Mouse (Mus musculus) limb, embryonic 12.5 days (tissue): ENCODE results near the gene Wdcp. TPM values are rescaled to one million over a fixed set of nuclear protein-coding genes. Genes with fewer than 3 reads are reported as not detected.
"Not testable (repeated sequence)": the region's sequence is repeated elsewhere in the genome, so short reads cannot be mapped to it uniquely, and the experiment has no call there.

Experiments used
- ATAC-seq: fragments of 200-750 bp; cut with Nextera tagmentation; 2 replicates; pipeline ENCODE4 v1.8.0; 2017; ENCODE audit warnings: low read depth, moderate TSS enrichment; ENCODE audit not compliant: insufficient number of reproducible peaks, insufficient read depth, low FRiP score, low TSS enrichment
- H3K27ac ChIP-seq: fragments of 300-500 bp; sonication (generic); 2 replicates; pipeline ENCODE4 v1.5.1; 2016; ENCODE audit warnings: mild to moderate bottlenecking, moderate library complexity
- H3K27me3 ChIP-seq: fragments of 300-500 bp; sonication (generic); 2 replicates; pipeline ENCODE4 v1.6.1; 2016; ENCODE audit warnings: mild to moderate bottlenecking, moderate library complexity
- H3K36me3 ChIP-seq: fragments of 300-500 bp; sonication (generic); 2 replicates; pipeline ENCODE4 v1.6.1; 2016; ENCODE audit warnings: mild to moderate bottlenecking, moderate library complexity
- H3K4me1 ChIP-seq: fragments of 300-500 bp; sonication (generic); replicated peaks from 2 replicates; pipeline ENCODE4 v1.6.1; 2016
- H3K4me2 ChIP-seq: fragments of 300-500 bp; sonication (generic); 2 replicates; pipeline ENCODE4 v1.6.1; 2016; ENCODE audit warnings: mild to moderate bottlenecking, moderate library complexity
- H3K4me3 ChIP-seq: fragments of 300-500 bp; sonication (generic); replicated peaks from 2 replicates; pipeline ENCODE4 v1.5.1; 2016; ENCODE audit warnings: mild to moderate bottlenecking
- H3K9ac ChIP-seq: fragments of 300-500 bp; sonication (generic); replicated peaks from 2 replicates; pipeline ENCODE4 v1.6.1; 2016; ENCODE audit warnings: mild to moderate bottlenecking, moderate library complexity
- H3K9me3 ChIP-seq: fragments of 300-500 bp; sonication (generic); 2 replicates; pipeline ENCODE4 v1.6.1; 2016; ENCODE audit warnings: mild to moderate bottlenecking, moderate library complexity
- WGBS: fragments of 180-500 bp; shearing (Covaris S2); methylation state at CpG from one replicate; pipeline ENCODE4 v1.1.7; 2016; 5-methylcytosine and 5-hydroxymethylcytosine counted together
- polyA plus RNA-seq: library from polyadenylated mRNA; unstranded; fragments of >200 nt; fragmentation: Nextera tagmentation; extraction: Ambion mirVana; gene quantifications from 2 replicates; pipeline ENCODE4 v1.2.1, GENCODE M21; 2016

The Wdcp gene
- polyA plus RNA-seq, 1 experiment from 2014 or later: 27.7 TPM

DNA sequence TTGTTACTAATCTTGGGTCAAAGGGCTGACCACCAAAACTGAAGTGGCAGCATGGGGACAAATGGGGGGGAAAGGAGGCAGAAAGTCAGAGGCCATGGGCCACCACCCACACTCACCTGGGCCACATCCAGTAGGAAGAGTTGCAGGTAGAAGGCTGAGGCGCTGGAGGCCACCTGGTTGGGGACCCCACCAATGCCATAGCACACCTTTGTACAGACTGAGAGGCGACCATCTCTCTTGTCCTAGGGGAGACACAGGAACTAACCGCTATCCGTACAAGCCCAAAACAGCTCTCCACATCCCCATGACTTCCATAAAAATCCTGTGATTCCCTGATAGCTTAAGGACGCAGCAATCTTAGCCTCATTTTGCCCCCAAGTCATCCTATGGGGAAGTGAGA is 28.2 kb downstream of the Wdcp start:
- ATAC-seq: no peak
- Histone ChIP-seq H3K4me2 (no peak overlapping the region), H3K9me3 (no peaks in the 10 kb centered on the region), H3K27me3 (peaks cover 10% of the 10 kb centered on the region), H3K36me3 (no peaks in the 10 kb centered on the region), H3K4me1 (peaks cover 12% of the 10 kb centered on the region), H3K9ac (no peak overlapping the region), H3K4me3 (no peak overlapping the region), H3K27ac (no peak overlapping the region)
- WGBS: 88% methylated on average over 5 of the region's 5 CpGs

DNA sequence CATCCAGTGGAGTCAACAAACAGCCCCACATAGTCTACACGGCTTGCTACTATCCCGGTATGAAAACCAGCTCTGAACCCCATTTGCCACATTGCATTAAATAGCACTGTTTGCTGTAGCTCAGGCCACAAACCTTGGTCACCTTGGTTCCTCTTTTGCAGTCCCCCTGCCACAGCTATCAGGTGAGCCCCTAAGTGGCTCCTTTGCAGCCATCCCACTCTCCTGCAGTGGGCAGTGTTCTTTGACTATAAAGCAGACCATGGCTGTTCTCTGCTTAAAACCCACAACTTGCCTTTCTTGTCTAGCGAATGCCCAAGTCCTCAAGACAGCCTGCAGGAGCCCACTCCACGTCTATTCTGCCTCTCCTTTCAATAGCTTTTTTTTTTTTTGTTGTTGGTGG is 29.2 kb downstream of the Wdcp start:
- H3K27ac ChIP-seq: no peak overlapping the region
- peaks cover 10% of the 10 kb centered on the region for H3K27me3 ChIP-seq
- peaks cover 12% of the 10 kb centered on the region for H3K4me1 ChIP-seq
- WGBS: 73% methylated on average over 4 of the region's 4 CpGs
- no peak overlapping the region for H3K9ac ChIP-seq
- no peaks in the 10 kb centered on the region for H3K36me3 ChIP-seq
- no peak overlapping the region for H3K4me3 ChIP-seq
- ATAC-seq: no peak
- H3K4me2 ChIP-seq: no peak overlapping the region
- no peaks in the 10 kb centered on the region for H3K9me3 ChIP-seq

DNA sequence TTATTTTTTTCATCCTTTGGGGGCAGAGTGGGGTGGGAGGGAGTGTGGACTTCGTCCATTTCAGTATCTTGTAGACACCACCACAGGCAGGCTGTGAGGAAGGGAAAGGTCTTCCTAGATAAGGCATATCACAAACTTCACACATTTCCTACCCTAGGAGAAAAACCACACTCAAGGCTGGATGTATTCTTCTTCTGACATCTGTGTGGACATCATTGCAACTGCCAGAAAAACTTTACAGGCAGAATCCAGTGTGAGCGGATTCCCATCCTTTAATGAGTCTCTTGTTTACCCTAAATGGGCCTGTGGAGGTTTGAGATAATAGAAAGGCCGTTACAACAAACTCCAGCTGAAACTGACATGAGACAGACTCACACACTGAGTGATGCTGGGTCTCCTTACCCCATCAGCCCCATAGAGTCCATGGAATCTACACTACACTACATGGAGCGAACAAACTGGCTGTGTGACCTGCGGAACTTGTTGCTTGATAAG is 29.9 kb downstream of the Wdcp start:
- H3K9me3 ChIP-seq: no peaks in the 10 kb centered on the region
- no peak for ATAC-seq
- WGBS: 75% methylated on average over 5 of the region's 5 CpGs

DNA sequence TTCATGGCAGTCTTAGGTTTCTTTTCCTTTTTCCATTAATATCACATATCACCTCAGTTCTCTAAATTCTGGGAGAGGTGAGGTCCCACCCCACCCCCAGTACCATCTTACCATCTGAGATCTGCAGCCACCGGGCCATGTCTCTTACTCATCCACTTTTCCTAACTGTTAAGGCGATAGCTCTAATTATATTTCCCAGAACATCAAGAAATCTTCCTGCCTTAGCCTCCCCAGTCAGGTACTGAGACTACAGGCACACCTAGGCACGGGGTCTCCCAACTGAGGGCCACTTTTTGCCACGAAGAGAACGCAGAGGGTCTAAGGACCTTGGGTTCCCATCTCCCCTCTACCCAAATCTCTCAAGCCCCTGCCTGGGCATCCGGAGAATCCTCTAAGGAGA is 30.4 kb downstream of the Wdcp start:
- H3K27ac ChIP-seq: no peak overlapping the region
- H3K9me3 ChIP-seq: no peaks in the 10 kb centered on the region
- peak overlapping the region; percentile 87 for H3K4me2 ChIP-seq
- peaks cover 12% of the 10 kb centered on the region for H3K4me1 ChIP-seq
- H3K27me3 ChIP-seq: peaks cover 10% of the 10 kb centered on the region
- ATAC-seq: 0 out of 2 replicates have a peak, but pooled peaks have one; percentile 6
- no peak overlapping the region for H3K9ac ChIP-seq
- H3K36me3 ChIP-seq: peaks cover 2% of the 10 kb centered on the region; the same call in 1 of the 2 replicates
- H3K4me3 ChIP-seq: peak overlapping the region; percentile 40
- WGBS: 83% methylated on average over 6 of the region's 6 CpGs

More for the DNA sequence above, 29.9 kb downstream of the Wdcp start:
- H3K4me1 ChIP-seq: peaks cover 12% of the 10 kb centered on the region
- H3K4me3 ChIP-seq: no peak overlapping the region
- H3K4me2 ChIP-seq: no peak overlapping the region
- no peaks in the 10 kb centered on the region for H3K36me3 ChIP-seq
- peaks cover 10% of the 10 kb centered on the region for H3K27me3 ChIP-seq
- no peak overlapping the region for H3K27ac ChIP-seq
- no peak overlapping the region for H3K9ac ChIP-seq

DNA sequence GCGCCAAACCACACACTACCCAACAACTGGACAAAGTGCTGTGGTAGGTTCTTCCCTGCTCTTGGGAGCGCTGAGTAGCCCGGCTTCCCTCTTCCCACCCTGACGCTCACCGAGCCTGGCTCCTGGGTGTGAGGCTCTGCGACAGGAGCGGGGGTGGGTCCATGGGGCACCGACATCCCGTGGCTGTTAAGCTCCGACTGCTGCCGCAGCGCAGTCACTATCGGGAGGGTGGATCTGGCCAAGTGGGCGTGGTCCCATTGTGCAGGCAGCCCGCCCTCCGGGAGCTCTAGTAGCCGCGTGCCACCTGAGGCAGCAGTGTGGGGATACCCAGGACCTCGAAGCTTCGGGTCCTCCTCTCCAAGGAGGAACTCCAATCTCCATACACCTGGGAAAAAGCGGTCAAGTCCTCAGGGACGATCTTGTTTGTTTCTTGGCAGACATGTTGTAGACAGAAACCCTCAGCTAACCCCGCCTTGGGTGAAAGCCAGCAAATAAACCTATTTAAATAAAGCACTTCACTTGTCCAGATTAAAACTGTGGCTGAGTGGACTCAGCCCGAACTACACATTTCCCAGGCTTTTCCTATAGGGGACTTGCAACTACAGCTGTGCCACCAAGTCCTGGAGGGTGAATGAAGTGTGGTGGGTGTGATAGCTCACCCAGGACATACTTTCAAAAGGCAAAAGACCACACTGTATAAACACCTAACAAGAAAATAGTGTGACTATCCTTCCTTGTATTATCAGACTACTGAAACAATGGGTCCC is 31.2 kb downstream of the Wdcp start, which contains the start of gene Mfsd2b:
TSS of gene Mfsd2b (minus strand) at position 199 of the 767 bp plus-strand sequence.
- H3K9ac ChIP-seq: peak within 1 kb of the TSS; percentile 51
- ATAC-seq: peak; percentile 73
- no peak within 1 kb of the TSS for H3K27ac ChIP-seq
- peak within 1 kb of the TSS; percentile 87 for H3K4me2 ChIP-seq
- H3K36me3 ChIP-seq: peaks cover 10% of the 10 kb centered on the region
- H3K27me3 ChIP-seq: peaks cover 10% of the 10 kb centered on the region; the same call in 1 of the 2 replicates
- H3K4me3 ChIP-seq: peak within 1 kb of the TSS; percentile 40
- no peaks in the 10 kb centered on the region for H3K9me3 ChIP-seq
- peaks cover 12% of the 10 kb centered on the region for H3K4me1 ChIP-seq
- WGBS: 5% methylated on average over 24 of the region's 24 CpGs

DNA sequence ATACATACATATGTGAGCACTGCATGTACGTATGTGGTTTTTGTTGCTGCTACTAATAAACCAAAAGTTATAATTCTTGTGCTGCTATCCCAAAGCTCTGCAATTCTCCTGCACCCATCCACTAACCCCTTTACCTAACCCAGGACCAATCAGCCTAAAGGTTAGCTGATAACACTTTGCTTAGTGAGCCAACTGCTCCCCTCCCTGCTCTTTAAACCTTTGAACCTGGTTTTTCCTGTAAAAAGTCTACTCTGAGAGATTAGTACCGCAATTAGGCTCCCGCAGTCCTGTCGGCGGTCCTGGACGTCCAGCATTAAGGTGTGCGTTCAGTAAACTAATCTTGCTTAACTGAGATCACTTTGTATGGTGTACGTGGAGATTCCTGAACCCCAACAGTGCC is 32.5 kb downstream of the Wdcp start:
- Histone ChIP-seq H3K4me3 (no peak overlapping the region), H3K4me1 (peaks cover 12% of the 10 kb centered on the region), H3K4me2 (no peak overlapping the region), H3K27me3 (peaks cover 10% of the 10 kb centered on the region; the same call in 1 of the 2 replicates), H3K9ac (no peak overlapping the region), H3K27ac (no peak overlapping the region), H3K9me3 (no peaks in the 10 kb centered on the region), H3K36me3 (peaks cover 16% of the 10 kb centered on the region)
- no peak for ATAC-seq
- 79% methylated on average over 8 of the region's 8 CpGs for WGBS

DNA sequence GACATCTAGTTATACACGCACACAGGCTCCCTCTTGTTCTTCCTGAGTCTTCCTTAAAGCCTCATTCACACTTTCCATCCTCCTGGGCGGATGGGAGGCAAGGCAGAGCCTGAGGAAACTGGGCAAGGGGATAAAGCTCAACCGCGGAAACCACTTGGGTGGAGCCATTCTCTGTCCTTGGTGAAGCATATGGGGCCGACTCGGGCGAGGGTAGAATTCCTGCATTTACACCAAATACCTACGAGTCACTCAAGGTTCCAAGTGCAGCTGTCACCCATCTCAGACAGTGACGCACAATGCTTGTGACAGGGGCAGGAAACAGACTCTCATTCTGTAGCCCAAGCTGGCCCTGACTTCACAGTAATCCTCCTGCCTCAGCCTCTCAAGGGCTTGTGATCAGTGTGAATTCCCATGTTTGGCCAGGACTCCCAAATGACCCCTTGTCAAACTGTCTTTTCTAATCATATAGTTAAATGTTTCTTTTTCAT is 35.2 kb downstream of the Wdcp start:
- no peak overlapping the region for H3K27ac ChIP-seq
- 77% methylated on average over 9 of the region's 9 CpGs for WGBS

DNA sequence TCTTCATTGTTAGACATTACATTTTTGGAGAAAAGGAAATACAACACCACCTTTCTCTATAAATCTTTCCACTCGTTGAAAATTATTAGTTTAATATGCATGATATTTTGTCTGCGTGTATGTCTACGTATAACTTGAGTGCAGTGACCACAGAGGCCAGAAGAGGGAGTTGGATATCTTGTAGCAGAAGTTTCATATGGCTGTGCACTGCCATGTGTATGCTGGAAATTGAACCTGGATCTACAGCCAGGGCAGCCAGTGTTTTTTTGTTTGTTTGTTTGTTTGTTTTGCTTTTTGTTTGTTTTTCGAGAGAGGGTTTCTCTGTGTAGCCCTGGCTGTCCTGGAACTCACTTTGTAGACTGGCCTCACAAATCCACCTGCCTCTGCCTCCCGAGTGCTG is 35.9 kb downstream of the Wdcp start:
- Histone ChIP-seq H3K9ac (no peak overlapping the region), H3K27me3 (0 out of 2 replicates have a peak, but pooled peaks cover under 1% of the 10 kb centered on the region), H3K4me1 (peaks cover 7% of the 10 kb centered on the region; the same call in 1 of the 2 replicates), H3K4me3 (no peak overlapping the region), H3K9me3 (no peaks in the 10 kb centered on the region), H3K27ac (no peak overlapping the region), H3K36me3 (peaks cover 41% of the 10 kb centered on the region), H3K4me2 (no peak overlapping the region)
- WGBS: 94% methylated on average over 5 of the region's 5 CpGs
- no peak for ATAC-seq

More for the DNA sequence above, 35.2 kb downstream of the Wdcp start:
- Histone ChIP-seq H3K4me1 (peaks cover 12% of the 10 kb centered on the region), H3K27me3 (peaks cover 8% of the 10 kb centered on the region; the same call in 1 of the 2 replicates), H3K4me3 (no peak overlapping the region), H3K4me2 (no peak overlapping the region), H3K9ac (no peak overlapping the region), H3K9me3 (no peaks in the 10 kb centered on the region), H3K36me3 (peaks cover 38% of the 10 kb centered on the region)
- no peak for ATAC-seq

DNA sequence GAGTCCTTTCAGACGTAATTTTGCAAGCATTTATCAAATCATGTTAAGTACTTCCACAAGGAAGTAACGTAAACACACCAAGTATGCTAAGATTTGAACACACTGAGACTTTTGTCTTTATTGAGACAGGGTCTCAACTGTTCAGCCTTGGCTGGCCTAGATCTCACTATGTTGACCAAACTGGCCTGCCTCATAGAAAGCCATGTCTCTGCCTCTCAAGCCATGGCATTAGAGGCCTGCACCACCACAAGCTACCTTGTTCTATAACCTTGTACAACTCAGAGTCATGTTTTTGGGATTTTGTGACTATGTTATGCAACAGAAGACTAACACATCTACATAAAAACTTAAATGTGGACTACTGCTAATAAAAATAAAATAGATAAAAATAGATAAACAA is 39.0 kb downstream of the Wdcp start:
- ATAC-seq: no peak
- Histone ChIP-seq H3K27me3 (no peaks in the 10 kb centered on the region), H3K9me3 (no peaks in the 10 kb centered on the region), H3K4me3 (no peak overlapping the region), H3K4me2 (no peak overlapping the region), H3K36me3 (peaks cover 41% of the 10 kb centered on the region), H3K27ac (no peak overlapping the region), H3K9ac (no peak overlapping the region), H3K4me1 (no peaks in the 10 kb centered on the region)
- 92% methylated on average over 2 of the region's 2 CpGs for WGBS

DNA sequence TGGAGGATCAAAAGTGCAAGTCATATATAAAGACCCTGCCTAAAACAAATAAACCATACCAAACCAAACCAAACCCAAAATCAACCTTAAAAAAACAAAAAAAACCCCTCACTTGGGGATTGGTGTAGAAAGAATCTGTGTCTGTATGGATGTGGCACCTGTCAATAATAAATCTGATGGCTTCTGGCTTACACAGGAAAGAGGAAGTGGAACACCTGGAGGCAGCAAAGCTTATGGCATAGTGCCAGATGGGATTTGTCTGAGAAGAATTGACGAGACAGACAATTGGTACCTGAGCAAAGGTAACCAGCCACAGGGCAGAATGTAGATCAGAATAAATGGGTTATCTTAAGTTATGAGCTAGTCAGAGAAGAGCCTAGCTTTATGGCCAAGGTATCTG is 42.0 kb downstream of the Wdcp start:
- Histone ChIP-seq H3K36me3 (peaks cover 26% of the 10 kb centered on the region), H3K4me3 (no peak overlapping the region), H3K4me1 (no peaks in the 10 kb centered on the region), H3K4me2 (no peak overlapping the region), H3K27me3 (no peaks in the 10 kb centered on the region), H3K9ac (no peak overlapping the region), H3K27ac (no peak overlapping the region), H3K9me3 (no peaks in the 10 kb centered on the region)
- ATAC-seq: no peak
- 63% methylated on average over 1 of the region's 1 CpGs for WGBS

DNA sequence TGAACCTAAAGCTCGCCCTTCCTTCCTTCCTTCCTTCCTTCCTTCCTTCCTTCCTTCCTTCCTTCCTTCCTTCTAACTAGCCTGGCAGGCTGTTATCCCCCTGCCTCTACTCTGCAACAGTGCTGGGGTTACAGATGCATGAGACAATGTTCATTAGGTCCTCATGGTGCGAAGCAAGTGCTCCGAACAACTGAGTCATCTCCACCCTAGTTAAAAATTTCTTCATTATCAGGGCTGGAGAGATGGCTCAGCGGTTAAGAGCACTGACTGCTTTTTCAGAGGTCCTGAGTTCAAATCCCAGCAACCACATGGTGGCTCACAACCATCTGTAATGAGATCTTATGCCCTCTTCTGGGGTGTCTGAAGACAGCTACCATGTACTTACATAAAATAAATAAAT is 43.5 kb downstream of the Wdcp start:
- not testable (repeated sequence) for H3K4me1 ChIP-seq, H3K9me3 ChIP-seq

More for the DNA sequence above, 43.5 kb downstream of the Wdcp start:
- H3K36me3 ChIP-seq: peaks cover 24% of the 10 kb centered on the region
- H3K4me2 ChIP-seq, ATAC-seq, H3K27ac ChIP-seq, H3K27me3 ChIP-seq, H3K9ac ChIP-seq, H3K4me3 ChIP-seq: not testable (repeated sequence)
- WGBS: 94% methylated on average over 4 of the region's 4 CpGs
